ENCODE assay signal across 8 mouse cellular contexts in genomic region chr10:4372011-4372410, GRCm38 (mm10). TPM values are rescaled to one million over a fixed set of nuclear protein-coding genes. Genes with fewer than 3 reads are reported as not detected.
A peak's percentile ranks its signal among the peaks of the same experiment; 100 is the strongest.
DNase-seq lines count a peak whose midpoint lies in the region; ATAC-seq and TF ChIP-seq lines count a peak whose summit lies in the region.
"Had no signal": no experiment of that assay in that cellular context is flagged by ENCODE, and none has a peak within 500 bp of the region (broad histone marks: within the 10 kb centered on the region; RNA-seq: fewer than 3 reads in every experiment).

No protein-coding gene starts in this region.

- H3K79me2 ChIP-seq in CH12.LX (replicated peaks; ENCODE audit: control insufficient read depth, extremely low read depth, insufficient read depth, poor library complexity, severe bottlenecking): no peaks in the 10 kb centered on the region

- in situ Hi-C loops in CH12.LX (cut with MboI; ENCODE audit: low pct_ligation_motif_present, low pct_unique_long_range_greater_than_20kb, low sequenced_read_pairs): no loop called here

- H3K4me3 ChIP-seq in layer of hippocampus, adult 2 months: no peak overlapping the region
- no peak overlapping the region for H3K4me3 ChIP-seq in CH12.LX (replicated peaks in 1 of 3; ENCODE audit: low read depth in 2 of 3, low read length in 2 of 3, poor library complexity in 1 of 3)
- H3K4me3 ChIP-seq: liver, embryonic 13.5 days had no signal

- no peak for TF ChIP-seq EP300 in CH12.LX (IDR thresholded peaks at IDR 0.05; ENCODE audit: low read length)

- H3K27ac ChIP-seq in layer of hippocampus, adult 2 months: no peak overlapping the region
- H3K27ac ChIP-seq in CH12.LX (ENCODE audit: insufficient read depth, low read depth): no peak overlapping the region
- H3K27ac ChIP-seq: liver, embryonic 13.5 days had no signal

- no peaks in the 10 kb centered on the region for H3K27me3 ChIP-seq in CH12.LX (replicated peaks)
- H3K27me3 ChIP-seq: liver, embryonic 13.5 days had no signal

- TF ChIP-seq RAD21 in CH12.LX (IDR thresholded peaks at IDR 0.05; ENCODE audit: low read depth, low read length): peak; percentile 51

- no peak overlapping the region for H3K9ac ChIP-seq in CH12.LX (ENCODE audit: insufficient read depth, low read depth)
- H3K9ac ChIP-seq: liver, embryonic 13.5 days had no signal

- no peaks in the 10 kb centered on the region for H3K9me3 ChIP-seq in CH12.LX (replicated peaks; ENCODE audit: low read length)
- H3K9me3 ChIP-seq: liver, embryonic 13.5 days had no signal

- peaks cover 0 to 11% of the 10 kb centered on the region in 2 experiments; a peak in 1 of 4 replicates for H3K4me1 ChIP-seq in CH12.LX (ENCODE audit: control insufficient read depth in 1 of 2, insufficient read depth in 2 of 2)
- H3K4me1 ChIP-seq: liver, embryonic 13.5 days had no signal

- TF ChIP-seq POLR2A in CH12.LX (IDR thresholded peaks at IDR 0.05; ENCODE audit: low read depth, low read length): no peak

- TF ChIP-seq CTCF in layer of hippocampus, adult 2 months (conservative IDR thresholded peaks at IDR 0.05): peak; percentile 88
- peak; percentile 51 to 73; a peak in 3 of 4 replicates for TF ChIP-seq CTCF in CH12.LX (conservative IDR thresholded peaks at IDR 0.05 in 1 of 2, IDR thresholded peaks at IDR 0.05 in 1 of 2; ENCODE audit: low read depth in 2 of 2, low read length in 2 of 2)

- peaks cover 31 to 55% of the 10 kb centered on the region in 2 experiments for H3K36me3 ChIP-seq in CH12.LX (replicated peaks in 1 of 2; ENCODE audit: control insufficient read depth in 1 of 2, insufficient read depth in 1 of 2, low read length in 1 of 2)

- peak; percentile 47 to 59 for DNase-seq in layer of hippocampus, adult 2 months (ENCODE audit: low spot score in 2 of 2)
- DNase-seq in layer of hippocampus, adult 9-10 months (ENCODE audit: low spot score): no peak
- DNase-seq in CH12.LX (ENCODE audit: extremely low read depth): peak; percentile 44
- peak; percentile 46 for DNase-seq in T-cell, adult 2 months (ENCODE audit: low spot score)
- peak; percentile 53 for DNase-seq in lung, postnatal 36 days
- no peak for DNase-seq in spleen, postnatal 4 days (ENCODE audit: low spot score in 2 of 2)
- DNase-seq: liver, embryonic 13.5 days had no signal

- dilution Hi-C loops in CH12.LX (cut with MboI; ENCODE audit: extremely low pct_ligation_motif_present, extremely low pct_unique_long_range_greater_than_20kb, low sequenced_read_pairs): no loop called here

- ATAC-seq in erythroid progenitor cell, adult 5-6 weeks (replicated peaks; ENCODE audit: low FRiP score, poor library complexity, severe bottlenecking): peak; percentile 42; the same call in 1 of the 2 replicates

- H3K4me2 ChIP-seq in CH12.LX (ENCODE audit: insufficient read depth, low read depth, poor library complexity, severe bottlenecking): no peak overlapping the region
- H3K4me2 ChIP-seq: liver, embryonic 13.5 days had no signal

TF ChIP-seq in CH12.LX, 34 proteins besides CTCF, POLR2A, EP300 and RAD21:
- no peak for TF ChIP-seq KAT2A (IDR thresholded peaks at IDR 0.05; ENCODE audit: insufficient replicate concordance, low read length)
- TF ChIP-seq SMC3 (IDR thresholded peaks at IDR 0.05; ENCODE audit: low read depth, low read length): peak; percentile 52
- no peak for TF ChIP-seq TCF12 (IDR thresholded peaks at IDR 0.05; ENCODE audit: low read depth, low read length)

RNA-seq across cellular contexts. Expression of gene Zbtb2, which starts 15.9 kb away (rescaled TPM):
- total RNA-seq in layer of hippocampus, adult 2 months (2021): 10 to 100 TPM; 11.8 to 13.2 TPM
- 6.1 and 8.4 TPM in 2 replicates for total RNA-seq in CH12.LX (2012; rRNA removed)
- 11.4 and 12.4 TPM in 2 replicates for total RNA-seq in CH12.LX (2014; rRNA removed)
- 8.9 and 11.1 TPM in 2 replicates for polyA plus RNA-seq in CH12.LX (2012; ENCODE audit: insufficient read length, low read depth)
- 8.4 and 11.9 TPM in 2 replicates for total RNA-seq in erythroid progenitor cell, adult 5-6 weeks (2015; ENCODE audit: low replicate concordance)
- total RNA-seq in erythroid progenitor cell, adult 5-6 weeks (2017; ENCODE audit: low replicate concordance): 5.1 and 6.7 TPM in 2 replicates

Comparison
In these comparisons a context has a peak if more than half of its experiments do, and no peak if none do; other contexts are left out.
1. DNase-seq: peak in layer of hippocampus, adult 2 months (2 of 2), CH12.LX (single experiment), T-cell, adult 2 months (single experiment) and lung, postnatal 36 days (single experiment); none in layer of hippocampus, adult 9-10 months (single experiment) and spleen, postnatal 4 days (0 of 2).